Mouse (Mus musculus): ENCODE results near the gene Cpt2. TPM values are rescaled to one million over a fixed set of nuclear protein-coding genes. Genes with fewer than 3 reads are reported as not detected.

Cpt2 gene
- 227 TPM for polyA plus RNA-seq (2014; fragmentation: Illumina TruSeq; extraction: RNeasy Lipid Tissue Mini Kit (QIAGEN cat#74804); ENCODE audit: low read depth, low replicate concordance)

DNA sequence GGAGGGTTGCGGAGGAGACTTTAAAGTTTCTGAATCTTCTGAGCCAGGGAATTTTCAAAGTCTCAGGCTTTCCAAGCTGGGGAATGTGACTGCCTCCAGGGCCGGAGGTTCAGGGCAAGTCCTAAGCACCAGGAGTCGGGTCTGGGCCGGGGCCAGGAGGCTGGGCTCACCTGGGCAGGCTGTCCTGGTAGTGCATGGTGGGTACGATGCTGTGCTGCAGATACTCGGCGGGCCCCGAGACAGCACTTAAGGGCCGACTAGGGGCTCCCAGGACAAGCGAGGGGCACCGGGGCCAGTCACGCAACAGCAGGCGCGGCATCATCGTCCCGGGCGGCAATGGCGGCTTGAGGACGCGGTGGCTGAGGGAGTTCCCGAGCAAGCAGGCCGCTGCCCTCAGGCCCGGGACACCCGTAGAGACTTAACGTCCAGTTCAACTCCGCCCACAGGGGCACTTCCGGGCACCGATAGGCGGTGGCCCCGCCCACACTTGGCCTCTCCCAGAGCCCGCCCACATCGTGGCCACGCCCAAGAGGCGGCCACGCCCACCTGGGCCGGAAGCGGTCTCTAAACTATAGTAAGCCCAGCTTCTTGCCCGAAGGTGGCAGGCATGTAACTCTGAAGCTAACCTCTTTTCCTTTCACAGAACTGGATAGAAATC, at the start of gene Cpt2:
Gene Cpt2, minus strand, starts transcription at position 466 of the 658 bp plus-strand sequence.

DNA sequence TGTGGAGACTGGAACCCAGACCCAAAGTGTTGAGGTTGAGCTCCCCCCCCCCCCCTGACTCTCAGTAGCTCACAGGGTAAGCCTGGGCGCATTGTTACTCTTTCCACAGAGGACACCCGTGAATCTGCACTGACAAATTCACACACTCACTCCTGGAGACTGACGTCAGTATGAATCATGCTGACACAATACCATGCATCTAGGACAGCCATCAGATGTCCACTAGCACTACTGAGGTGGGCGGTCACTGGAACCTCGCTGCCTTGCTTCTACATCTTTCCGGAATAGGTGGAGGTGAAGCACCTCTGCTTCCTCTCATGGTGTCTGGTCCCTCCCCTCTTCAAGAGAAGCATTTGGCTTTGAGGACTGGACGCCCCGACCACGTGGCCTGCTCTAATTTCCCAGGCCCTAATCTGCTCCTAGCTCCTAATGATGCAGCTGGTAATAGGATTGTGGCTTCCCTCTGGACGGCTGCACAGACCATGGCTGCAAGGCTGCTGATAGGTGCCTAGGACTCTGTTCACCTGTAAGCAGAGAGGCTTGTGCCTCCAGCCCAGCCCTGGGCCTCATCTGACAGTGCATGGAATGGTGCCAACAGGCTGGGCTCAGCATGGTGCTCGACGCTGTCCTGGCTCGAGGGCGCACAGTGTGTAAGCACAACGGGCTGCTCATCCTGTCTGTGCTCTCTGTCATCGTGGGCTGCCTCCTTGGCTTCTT, 44.7 kb upstream of the Cpt2 start, which contains the start of gene Slc1a7:
Gene Slc1a7, plus strand, starts transcription at position 367 of the 717 bp plus-strand sequence.

DNA sequence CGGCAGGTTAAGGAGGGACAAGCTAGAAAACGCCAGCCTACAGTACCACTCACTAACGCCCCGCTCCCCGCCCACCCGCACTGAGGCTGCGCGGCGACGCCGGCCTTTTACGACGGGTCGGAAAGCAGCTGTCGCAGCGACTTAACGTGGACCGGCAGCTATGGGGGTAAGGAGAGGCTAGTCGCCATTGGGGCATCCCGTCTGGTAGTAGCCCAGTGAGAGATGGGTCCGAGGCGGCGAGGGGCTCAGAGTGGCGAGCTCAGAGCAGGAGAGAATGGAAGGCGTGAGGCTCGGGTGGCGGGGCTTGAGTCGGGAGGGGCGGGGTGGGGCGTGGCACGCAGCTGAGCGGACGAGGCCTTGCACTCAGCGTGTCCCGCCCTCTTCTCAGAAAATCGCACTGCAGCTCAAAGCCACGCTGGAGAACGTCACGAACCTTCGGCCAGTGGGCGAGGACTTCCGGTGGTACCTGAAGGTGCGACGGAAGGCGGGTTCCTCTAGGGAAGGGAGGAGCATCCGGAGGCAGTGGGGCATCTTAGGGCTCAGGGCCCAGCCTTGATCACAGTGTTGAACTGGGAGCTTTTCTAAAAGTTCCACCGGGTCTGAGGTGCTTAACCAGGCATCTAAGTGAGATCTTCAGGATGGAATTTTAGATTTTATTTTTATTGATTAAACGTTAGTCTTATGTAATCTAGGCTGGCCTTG, 33.5 kb downstream of the Cpt2 start, which contains the start of gene 0610037L13Rik:
Gene 0610037L13Rik, plus strand, starts transcription at position 83 of the 702 bp plus-strand sequence.

DNA sequence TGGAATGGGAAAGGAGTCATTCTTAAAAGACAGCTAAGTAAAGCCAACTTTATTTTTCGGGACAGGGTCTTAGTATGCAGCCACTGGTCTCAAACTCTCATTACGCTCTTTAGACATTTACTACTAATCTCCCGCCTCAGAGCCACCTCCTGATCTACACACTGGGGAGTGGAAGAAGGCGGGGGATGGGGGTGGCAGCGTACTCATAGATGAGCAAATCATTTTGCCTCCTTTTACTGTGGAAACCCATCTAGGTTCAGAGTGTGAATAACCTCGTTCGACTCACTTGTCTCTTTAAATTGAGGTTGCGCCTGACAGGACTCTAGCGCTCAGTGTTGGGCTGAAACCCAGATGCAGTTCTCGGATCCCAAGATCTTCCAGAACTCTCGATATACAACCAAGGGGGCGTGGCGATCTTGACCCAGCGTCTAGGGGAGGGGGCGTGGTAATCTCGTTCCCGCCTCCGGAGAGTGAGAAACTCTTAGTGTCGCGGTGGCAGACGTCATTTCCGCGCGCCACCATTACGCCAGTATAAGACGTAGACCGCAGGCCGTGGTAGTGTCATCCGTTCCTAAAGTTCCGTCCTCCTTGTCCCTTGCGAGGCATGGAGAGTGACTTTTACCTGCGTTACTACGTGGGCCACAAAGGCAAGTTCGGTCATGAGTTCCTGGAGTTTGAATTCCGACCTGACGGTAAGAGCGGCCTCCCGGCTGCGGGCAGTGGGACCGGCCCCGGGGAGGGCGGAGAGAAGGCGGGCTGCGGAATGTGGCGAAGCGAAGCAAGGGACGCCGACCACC, 44.0 kb downstream of the Cpt2 start, which contains the start of gene Magoh:
Gene Magoh, plus strand, starts transcription at position 502 of the 797 bp plus-strand sequence.

Other genes starting within 250 kb of the Cpt2 start
- gene Dmrtb1, start 239.4 kb downstream of the Cpt2 start, polyA plus RNA-seq (2014; fragmentation: Illumina TruSeq; extraction: RNeasy Lipid Tissue Mini Kit (QIAGEN cat#74804); ENCODE audit: low read depth, low replicate concordance), result not detected
- 2.3 TPM for gene Lrp8, start 121.3 kb downstream of the Cpt2 start, polyA plus RNA-seq (2014; fragmentation: Illumina TruSeq; extraction: RNeasy Lipid Tissue Mini Kit (QIAGEN cat#74804); ENCODE audit: low read depth, low replicate concordance)
- gene Magoh, start 43.9 kb downstream of the Cpt2 start, polyA plus RNA-seq (2014; fragmentation: Illumina TruSeq; extraction: RNeasy Lipid Tissue Mini Kit (QIAGEN cat#74804); ENCODE audit: low read depth, low replicate concordance), result 119 TPM
- 10.5 TPM for gene 0610037L13Rik, start 33.8 kb downstream of the Cpt2 start, polyA plus RNA-seq (2014; fragmentation: Illumina TruSeq; extraction: RNeasy Lipid Tissue Mini Kit (QIAGEN cat#74804); ENCODE audit: low read depth, low replicate concordance)
- not detected for gene Slc1a7, start 44.7 kb upstream of the Cpt2 start, polyA plus RNA-seq (2014; fragmentation: Illumina TruSeq; extraction: RNeasy Lipid Tissue Mini Kit (QIAGEN cat#74804); ENCODE audit: low read depth, low replicate concordance)
- 1.2 TPM for gene Podn, start 172.8 kb upstream of the Cpt2 start, polyA plus RNA-seq (2014; fragmentation: Illumina TruSeq; extraction: RNeasy Lipid Tissue Mini Kit (QIAGEN cat#74804); ENCODE audit: low read depth, low replicate concordance)
- gene Scp2, start 221.4 kb upstream of the Cpt2 start, polyA plus RNA-seq (2014; fragmentation: Illumina TruSeq; extraction: RNeasy Lipid Tissue Mini Kit (QIAGEN cat#74804); ENCODE audit: low read depth, low replicate concordance), result 1,099 TPM
- 42.0 TPM for gene Echdc2, start 241.8 kb upstream of the Cpt2 start, polyA plus RNA-seq (2014; fragmentation: Illumina TruSeq; extraction: RNeasy Lipid Tissue Mini Kit (QIAGEN cat#74804); ENCODE audit: low read depth, low replicate concordance)